Mouse (Mus musculus) stomach, postnatal 0 days (tissue): ENCODE measurements at regions not wholly inside any gene's neighbourhood (a gene's known extent, or its start where the extent isn't known, plus 50 kb on each side); places are given as distances from the start of the nearest gene placed in this dataset.

Source experiments
- CTCF ChIP-seq: IDR thresholded peaks from 2 replicates; pipeline ENCODE4 v1.5.1; 2016; ENCODE audit warnings: antibody characterized with exemption, low read depth, mild to moderate bottlenecking, moderate library complexity
- EP300 ChIP-seq: optimal IDR thresholded peaks from 2 replicates; pipeline ENCODE3; 2016; ENCODE audit warnings: antibody characterized with exemption

- TF ChIP-seq CTCF (no peak), EP300 (no peak)
Observed at GRCm38 (mm10) chr7:115153764-115154509, 410.4 kb downstream of the Insc start.
